Mouse (Mus musculus) thymus, adult 2 months (tissue): ENCODE measurements around the gene Rspo1.

Experiments
- CTCF ChIP-seq: fragments of 200-500 bp; IDR thresholded peaks from 2 replicates; pipeline ENCODE4 v1.5.1; 2012; ENCODE audit warnings: mild to moderate bottlenecking, control low read depth, low read length, moderate library complexity, borderline replicate concordance; ENCODE audit not compliant: control insufficient read depth, poor library complexity, insufficient read depth; ENCODE audit errors: extremely low read depth
- POLR2A ChIP-seq: fragments of 200-500 bp; IDR thresholded peaks from 2 replicates; pipeline ENCODE4 v1.6.1; 2012; ENCODE audit warnings: mild to moderate bottlenecking, low read length, control low read depth, moderate library complexity; ENCODE audit not compliant: control insufficient read depth, poor library complexity, insufficient read depth; ENCODE audit errors: extremely low read depth

- TF ChIP-seq CTCF (no peak), POLR2A (no peak)
Measured at GRCm38 (mm10) chr4:125015806-125016635, 29.8 kb downstream of the Rspo1 start, which contains the start of gene Gnl2.
